Mouse (Mus musculus) cortical plate, adult 2 months (tissue): ENCODE results near the gene Sp100. TPM values are rescaled to one million over a fixed set of nuclear protein-coding genes. Genes with fewer than 3 reads are reported as not detected.

Source experiments
- H3K27ac ChIP-seq: fragments of 200-500 bp; 2 replicates; pipeline ENCODE4 v1.5.1; 2012; ENCODE audit warnings: low read length, control low read depth, inconsistent platforms; ENCODE audit not compliant: insufficient read depth
- H3K4me1 ChIP-seq: fragments of 200-500 bp; 2 replicates; pipeline ENCODE4 v1.6.1; 2011; ENCODE audit warnings: low read length; ENCODE audit not compliant: control insufficient read depth, insufficient read depth
- H3K4me3 ChIP-seq: fragments of 200-500 bp; 2 replicates; pipeline ENCODE4 v1.5.1; 2011; ENCODE audit warnings: mild to moderate bottlenecking, low read length, control low read depth; ENCODE audit not compliant: insufficient read depth
- CTCF ChIP-seq: fragments of 200-500 bp; IDR thresholded peaks from 2 replicates; pipeline ENCODE4 v1.5.1; 2011; ENCODE audit warnings: mild to moderate bottlenecking, control low read depth, low read length; ENCODE audit not compliant: insufficient read depth; ENCODE audit errors: extremely low read depth
- POLR2A ChIP-seq: fragments of 200-500 bp; IDR thresholded peaks from 2 replicates; pipeline ENCODE4 v1.6.1; 2011; ENCODE audit warnings: mild to moderate bottlenecking, low read length, control low read depth; ENCODE audit not compliant: insufficient read depth; ENCODE audit errors: extremely low read depth
- polyA plus RNA-seq: library from polyadenylated mRNA; depleted of rRNA; stranded (reverse); fragments of >200 nt; gene quantifications from 2 replicates; pipeline ENCODE4 v1.2.3, GENCODE M21; 2012

The Sp100 gene
- polyA plus RNA-seq, 1 experiment = 7.9 TPM

DNA sequence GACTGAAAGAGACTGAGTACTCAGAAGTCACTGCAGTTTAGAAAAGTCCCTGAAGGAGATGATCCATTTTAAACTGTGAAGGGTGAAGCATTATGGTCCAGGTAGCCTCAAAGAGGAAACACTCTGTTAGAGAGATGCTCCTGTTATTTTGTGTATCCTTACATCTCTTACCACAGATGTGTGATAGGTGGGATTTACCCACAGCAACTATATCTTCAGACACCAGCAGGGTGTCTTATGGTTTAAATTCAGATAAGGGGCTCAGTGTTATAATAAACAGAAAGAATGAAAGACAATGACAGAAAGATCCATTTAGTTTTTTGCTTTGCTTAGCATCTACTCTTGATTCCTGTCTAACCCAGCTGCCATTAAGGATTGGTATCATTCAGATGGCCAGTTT is 14.5 kb downstream of the Sp100 start:
- Histone ChIP-seq H3K4me1 (no peaks in the 10 kb centered on the region), H3K4me3 (no peak overlapping the region), H3K27ac (no peak overlapping the region)
- TF ChIP-seq CTCF = no peak
- TF ChIP-seq POLR2A = no peak

DNA sequence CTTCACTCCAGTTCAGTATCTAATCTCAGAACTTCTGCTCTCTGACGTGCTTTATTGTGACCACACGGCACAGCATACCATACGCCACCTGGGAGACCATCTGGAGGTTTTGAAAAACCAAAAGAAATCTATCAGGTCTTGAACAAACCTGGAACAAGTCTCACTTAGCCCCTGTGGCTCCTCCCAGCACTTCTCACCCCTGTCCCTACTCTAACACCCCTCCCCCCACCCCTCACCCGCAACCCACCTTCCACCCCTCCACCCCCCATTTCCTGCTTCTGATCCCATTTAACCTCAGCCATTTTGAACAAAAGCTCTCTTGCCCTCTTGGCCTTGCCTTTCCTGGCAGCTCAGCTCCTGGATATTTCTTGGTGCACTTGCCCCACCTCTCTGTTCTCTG is 30.4 kb downstream of the Sp100 start:
- no peak overlapping the region for H3K4me3 ChIP-seq
- TF ChIP-seq POLR2A = no peak
- TF ChIP-seq CTCF = no peak
- no peaks in the 10 kb centered on the region for H3K4me1 ChIP-seq
- no peak overlapping the region for H3K27ac ChIP-seq

- no peak for TF ChIP-seq POLR2A
- no peak for TF ChIP-seq CTCF
- no peaks in the 10 kb centered on the region for H3K4me1 ChIP-seq
- no peak overlapping the region for H3K4me3 ChIP-seq
- H3K27ac ChIP-seq = no peak overlapping the region
Measured at GRCm38 (mm10) chr1:85686666-85687065, 36.9 kb downstream of the Sp100 start.

DNA sequence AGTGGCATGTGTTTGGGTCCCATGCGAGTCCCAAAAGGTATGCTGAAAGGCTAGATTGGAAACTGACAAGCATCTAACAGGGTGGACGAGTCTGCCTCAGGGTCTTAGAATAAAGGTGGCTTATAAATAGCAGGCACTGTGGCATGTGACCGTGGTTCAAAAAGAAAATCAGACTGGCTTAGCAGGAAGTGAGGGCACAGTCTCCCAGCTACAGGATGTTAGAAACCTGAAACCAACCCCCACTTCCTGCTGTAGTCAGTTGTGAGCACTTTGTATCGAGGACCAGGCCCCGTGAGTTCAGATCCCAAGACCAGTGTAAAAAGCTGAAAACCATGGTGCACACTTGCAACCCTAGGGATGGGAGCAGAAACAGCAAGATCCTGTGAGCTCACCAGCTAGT is 37.6 kb downstream of the Sp100 start:
- TF ChIP-seq CTCF (no peak), POLR2A (no peak)
- H3K4me1 ChIP-seq = no peaks in the 10 kb centered on the region
- no peak overlapping the region for H3K4me3 ChIP-seq
- H3K27ac ChIP-seq = no peak overlapping the region

GRCm38 (mm10) chr1:85690544-85690943 is 40.8 kb downstream of the Sp100 start:
- Histone ChIP-seq H3K27ac (no peak overlapping the region), H3K4me3 (no peak overlapping the region), H3K4me1 (no peaks in the 10 kb centered on the region)
- TF ChIP-seq POLR2A (no peak), CTCF (no peak)

DNA sequence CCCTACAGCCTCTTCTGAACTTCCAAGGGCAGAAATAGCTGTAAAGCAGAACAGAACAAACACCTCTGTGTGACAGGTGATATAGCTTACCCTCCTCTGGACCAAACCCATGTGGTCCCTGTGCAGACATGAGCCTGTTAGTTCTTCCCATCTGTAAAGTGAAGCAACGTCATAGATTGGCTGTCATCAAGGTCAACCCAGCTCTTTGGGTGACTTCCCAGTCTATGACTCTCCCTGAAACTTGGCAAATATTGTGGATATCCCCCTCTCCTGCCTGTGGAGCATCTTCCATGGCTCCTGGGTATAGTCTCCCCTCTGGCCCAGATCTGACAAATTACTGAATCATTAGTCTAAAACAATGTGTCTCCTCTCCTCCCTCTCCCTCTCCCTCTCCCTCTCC is 42.5 kb downstream of the Sp100 start:
- H3K4me1 ChIP-seq = no peaks in the 10 kb centered on the region
- H3K4me3 ChIP-seq = no peak overlapping the region
- TF ChIP-seq CTCF (no peak), POLR2A (no peak)
- no peak overlapping the region for H3K27ac ChIP-seq

DNA sequence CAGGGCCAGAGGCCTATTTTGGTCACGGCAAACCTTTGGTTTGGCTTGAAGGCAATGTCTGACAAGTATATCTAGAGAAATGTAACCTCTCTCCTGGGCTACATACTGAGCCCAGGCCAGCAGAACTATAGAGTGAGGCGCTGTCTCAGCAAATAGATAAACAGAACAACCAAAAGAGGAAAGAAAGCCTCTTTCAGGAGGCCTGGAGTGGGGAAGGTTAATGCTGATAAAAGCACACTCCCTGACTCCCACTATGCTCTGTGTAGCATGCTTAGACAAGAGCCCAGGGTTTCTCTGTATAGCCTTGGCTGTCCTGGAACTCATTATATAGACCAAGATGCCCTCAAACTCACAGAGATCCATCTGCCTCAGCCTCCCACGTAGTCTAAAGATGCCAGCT is 43.5 kb downstream of the Sp100 start:
- H3K4me3 ChIP-seq = no peak overlapping the region
- no peak overlapping the region for H3K27ac ChIP-seq
- no peak for TF ChIP-seq CTCF
- TF ChIP-seq POLR2A = no peak
- H3K4me1 ChIP-seq = no peaks in the 10 kb centered on the region

DNA sequence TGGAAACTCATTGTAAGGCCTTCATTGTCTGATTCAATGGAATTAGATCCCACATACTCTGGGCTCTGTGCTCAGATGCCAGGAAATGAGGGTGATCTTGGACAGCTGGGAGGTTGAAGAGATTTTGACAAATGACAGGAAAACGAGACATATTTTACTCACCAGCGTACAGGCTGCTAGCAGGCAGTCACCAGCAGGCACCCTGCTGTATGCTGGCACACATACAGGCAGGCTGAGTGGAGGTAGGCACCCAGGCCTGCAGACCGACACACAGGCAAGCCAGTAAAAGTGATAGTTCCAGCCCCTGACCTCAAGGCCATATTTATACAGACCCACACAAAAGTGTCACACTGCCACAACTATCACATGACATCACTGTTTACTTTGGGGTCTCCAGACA is 45.9 kb downstream of the Sp100 start:
- TF ChIP-seq CTCF = no peak
- no peak for TF ChIP-seq POLR2A
- no peak overlapping the region for H3K4me3 ChIP-seq
- no peak overlapping the region for H3K27ac ChIP-seq
- H3K4me1 ChIP-seq = no peaks in the 10 kb centered on the region

DNA sequence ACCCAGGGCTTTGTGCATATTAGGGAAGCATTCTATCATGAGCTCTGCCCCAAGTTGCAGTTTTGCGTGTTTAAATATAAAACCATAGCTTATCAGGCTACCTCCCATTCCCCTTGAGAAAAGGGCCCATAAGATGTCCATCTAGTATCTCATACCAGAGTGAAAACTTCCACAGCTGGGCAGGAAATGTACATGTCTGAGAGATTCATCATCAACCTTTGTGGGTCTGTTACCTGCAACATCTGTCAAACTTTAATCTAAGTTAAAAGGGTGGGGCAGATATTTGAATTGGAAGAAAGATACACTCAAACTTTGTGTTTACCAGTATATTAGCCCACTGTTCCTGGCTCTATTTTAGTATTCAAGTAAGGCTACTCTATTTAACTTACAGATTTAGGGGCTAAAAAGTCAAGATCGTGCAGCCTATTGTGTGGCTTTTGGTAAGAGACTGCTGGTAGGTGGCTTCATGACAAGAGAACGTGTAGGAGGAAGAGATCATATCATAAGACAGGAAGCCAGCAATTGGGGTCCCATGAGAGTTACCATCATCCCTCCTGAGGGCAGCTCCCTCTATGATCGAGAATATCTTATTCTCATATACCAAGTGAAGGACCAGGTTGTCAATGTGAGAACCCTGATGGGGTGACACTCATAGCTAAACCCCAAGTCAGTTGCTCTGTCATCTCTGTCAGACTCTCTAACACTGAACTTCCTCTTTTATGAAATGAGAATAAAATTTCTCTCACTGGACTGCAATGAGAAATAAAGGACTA is 48.1 kb downstream of the Sp100 start:
- no peak overlapping the region for H3K4me3 ChIP-seq
- TF ChIP-seq POLR2A (no peak), CTCF (no peak)
- no peak overlapping the region for H3K27ac ChIP-seq
- no peaks in the 10 kb centered on the region for H3K4me1 ChIP-seq

- H3K27ac ChIP-seq = no peak overlapping the region
- TF ChIP-seq POLR2A (no peak), CTCF (no peak)
- H3K4me1 ChIP-seq = no peaks in the 10 kb centered on the region
- H3K4me3 ChIP-seq = no peak overlapping the region
Measured at GRCm38 (mm10) chr1:85702531-85702930, 52.7 kb downstream of the Sp100 start.
